Mouse (Mus musculus): ENCODE data around the gene Il17d.

Gene Il17d

GRCm38 (mm10) chr14:57524671-57525387 is at the start of gene Il17d:
Il17d (plus strand) TSS chr14:57524777.
- no peak for DNase-seq (ENCODE audit: low read depth)

GRCm38 (mm10) chr14:57475057-57475456 is 49.5 kb upstream of the Il17d start:
- no peak for DNase-seq (ENCODE audit: low read depth)

GRCm38 (mm10) chr14:57482262-57482661 is 42.3 kb upstream of the Il17d start:
- no peak for DNase-seq (ENCODE audit: low read depth)

- DNase-seq (ENCODE audit: low read depth) = no peak
Observed at GRCm38 (mm10) chr14:57484183-57484582, 40.4 kb upstream of the Il17d start.

GRCm38 (mm10) chr14:57489696-57490095 is 34.9 kb upstream of the Il17d start:
- DNase-seq (ENCODE audit: low read depth) = no peak

GRCm38 (mm10) chr14:57493840-57494239 is 30.7 kb upstream of the Il17d start:
- no peak for DNase-seq (ENCODE audit: low read depth)

GRCm38 (mm10) chr14:57503729-57504128 is 20.8 kb upstream of the Il17d start:
- no peak for DNase-seq (ENCODE audit: low read depth)

- DNase-seq (ENCODE audit: low read depth) = no peak
Observed at GRCm38 (mm10) chr14:57509554-57509953, 15.0 kb upstream of the Il17d start.

- DNase-seq (ENCODE audit: low read depth) = no peak
Observed at GRCm38 (mm10) chr14:57515156-57515762, 9.3 kb upstream of the Il17d start.

GRCm38 (mm10) chr14:57517001-57517400 is 7.6 kb upstream of the Il17d start:
- DNase-seq (ENCODE audit: low read depth) = no peak

GRCm38 (mm10) chr14:57523762-57524161 is 815 bp upstream of the Il17d start:
- DNase-seq (ENCODE audit: low read depth) = no peak

GRCm38 (mm10) chr14:57525388-57526049 is 942 bp downstream of the Il17d start:
- DNase-seq (ENCODE audit: low read depth) = no peak

- no peak for DNase-seq (ENCODE audit: low read depth)
Observed at GRCm38 (mm10) chr14:57526050-57526623, 1.6 kb downstream of the Il17d start.

GRCm38 (mm10) chr14:57527122-57527521 is 2.5 kb downstream of the Il17d start:
- DNase-seq (ENCODE audit: low read depth) = no peak

GRCm38 (mm10) chr14:57527598-57527997 is 3.0 kb downstream of the Il17d start:
- DNase-seq (ENCODE audit: low read depth) = no peak

- DNase-seq (ENCODE audit: low read depth) = no peak
Observed at GRCm38 (mm10) chr14:57529086-57529785, 4.7 kb downstream of the Il17d start.

- DNase-seq (ENCODE audit: low read depth) = no peak
Observed at GRCm38 (mm10) chr14:57529786-57530515, 5.4 kb downstream of the Il17d start.

GRCm38 (mm10) chr14:57532577-57532976 is 8.0 kb downstream of the Il17d start:
- DNase-seq (ENCODE audit: low read depth) = no peak

- DNase-seq (ENCODE audit: low read depth) = no peak
Observed at GRCm38 (mm10) chr14:57533214-57533613, 8.6 kb downstream of the Il17d start.

GRCm38 (mm10) chr14:57533841-57534240 is 9.3 kb downstream of the Il17d start:
- DNase-seq (ENCODE audit: low read depth) = no peak

GRCm38 (mm10) chr14:57534346-57534745 is 9.8 kb downstream of the Il17d start:
- DNase-seq (ENCODE audit: low read depth) = no peak

- DNase-seq (ENCODE audit: low read depth) = no peak
Observed at GRCm38 (mm10) chr14:57534961-57535360, 10.4 kb downstream of the Il17d start.
